Mouse (Mus musculus): ENCODE data around the gene Tmem266.

- no peak for TF ChIP-seq POLR2A (IDR thresholded peaks at IDR 0.05; ENCODE audit: borderline replicate concordance, low read depth, low read length)
- no peak for TF ChIP-seq CTCF (IDR thresholded peaks at IDR 0.05; ENCODE audit: low read depth, low read length)
These were observed 126.7 kb downstream of the Tmem266 start for GRCm38 (mm10) chr9:55453366-55453765.

All from bone marrow macrophage, adult 2 months (primary cell).